Mouse (Mus musculus) kidney, postnatal 0 days (tissue): Measurements from ENCODE around the gene Kpna6. TPM values are rescaled to one million over a fixed set of nuclear protein-coding genes. Genes with fewer than 3 reads are reported as not detected.
A peak's percentile ranks its signal among the peaks of the same experiment; 100 is the strongest.

Experiments
- ATAC-seq: fragments of 200-750 bp; cut with Nextera tagmentation; replicated peaks from 2 replicates; pipeline ENCODE4 v1.8.0; 2017; ENCODE audit warnings: low read depth, moderate number of reproducible peaks, moderate TSS enrichment, moderate library complexity; ENCODE audit not compliant: low FRiP score
- DNase-seq: peaks from one replicate; pipeline ENCODE4 v3.0.0-alpha.2; 2016; ENCODE audit warnings: low spot score
- H3K27ac ChIP-seq: fragments of 300-500 bp; sonication (generic); 2 replicates; pipeline ENCODE4 v1.5.1; 2014; ENCODE audit warnings: mild to moderate bottlenecking
- H3K27me3 ChIP-seq: fragments of 300-500 bp; sonication (generic); 2 replicates; pipeline ENCODE4 v1.6.1; 2014; ENCODE audit warnings: low read length, mixed read lengths; ENCODE audit not compliant: insufficient read depth
- H3K36me3 ChIP-seq: fragments of 300-500 bp; sonication (generic); 2 replicates; pipeline ENCODE4 v1.6.1; 2014; ENCODE audit warnings: low read length, mixed read lengths; ENCODE audit not compliant: insufficient read depth
- H3K4me1 ChIP-seq: fragments of 300-500 bp; sonication (generic); replicated peaks from 2 replicates; pipeline ENCODE4 v1.6.1; 2014; ENCODE audit warnings: antibody characterized with exemption, low read length, mixed read lengths; ENCODE audit not compliant: insufficient read depth
- H3K4me2 ChIP-seq: fragments of 300-500 bp; sonication (generic); 2 replicates; pipeline ENCODE4 v1.6.1; 2014; ENCODE audit warnings: mild to moderate bottlenecking, low read length, moderate library complexity, mixed read lengths
- H3K4me3 ChIP-seq: fragments of 300-500 bp; sonication (generic); replicated peaks from 2 replicates; pipeline ENCODE4 v1.5.1; 2014; ENCODE audit warnings: low read depth, low read length
- H3K9ac ChIP-seq: fragments of 300-500 bp; sonication (generic); 2 replicates; pipeline ENCODE4 v1.6.1; 2014; ENCODE audit warnings: low read depth, low read length
- H3K9me3 ChIP-seq: fragments of 300-500 bp; sonication (generic); replicated peaks from 2 replicates; pipeline ENCODE4 v1.6.1; 2016; ENCODE audit warnings: low read length, inconsistent platforms, mixed read lengths
- CTCF ChIP-seq: IDR thresholded peaks from 2 replicates; pipeline ENCODE4 v1.5.1; 2016; ENCODE audit warnings: antibody characterized with exemption, low read depth, mild to moderate bottlenecking, moderate library complexity
- WGBS: fragments of 180-500 bp; shearing (Covaris S2); extraction: QIAGEN DNeasy Blood & Tissue Kit; methylation state at CpG from one replicate; pipeline ENCODE4 v1.1.7; 2014; 5-methylcytosine and 5-hydroxymethylcytosine counted together
- microRNA-seq: library from miRNA; unstranded; fragments of <30 nt; microRNA quantifications from one replicate; pipeline ENCODE4, GENCODE M21; 2016
- polyA plus RNA-seq: library from polyadenylated mRNA; unstranded; fragments of >200 nt; fragmentation: Nextera tagmentation; extraction: Ambion mirVana; gene quantifications from 2 replicates; pipeline ENCODE4 v1.2.1, GENCODE M21; 2015

Gene Kpna6
- polyA plus RNA-seq, 1 experiment from 2014 or later = 11.7 TPM

DNA sequence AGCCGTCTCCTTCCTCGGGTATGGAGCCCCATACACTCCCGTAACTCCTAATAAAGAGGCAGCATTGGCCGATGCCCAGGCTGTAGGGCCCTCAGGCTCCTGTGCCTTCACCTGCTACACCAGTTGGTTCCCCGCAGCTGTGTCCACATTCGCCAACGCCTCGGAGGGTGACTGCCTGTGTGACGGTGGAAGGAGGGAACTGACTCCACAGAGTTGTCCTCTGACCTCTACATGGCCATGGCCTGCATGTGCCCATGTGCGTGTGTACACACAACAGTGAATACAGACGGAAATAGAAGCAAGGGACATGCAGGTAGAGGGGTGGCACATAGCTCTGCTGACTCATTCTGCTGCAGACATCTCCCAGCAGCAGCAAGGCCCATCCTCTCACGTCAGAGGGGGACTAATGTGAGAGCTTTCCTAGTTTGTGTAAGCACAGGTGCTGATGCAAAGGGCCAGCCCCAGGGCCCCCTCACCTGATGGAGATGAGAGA lies 63.4 kb downstream of the Kpna6 start:
- no peaks in the 10 kb centered on the region for H3K9me3 ChIP-seq
- H3K4me2 ChIP-seq = no peak overlapping the region
- H3K4me3 ChIP-seq = no peak overlapping the region
- no peak overlapping the region for H3K9ac ChIP-seq
- H3K36me3 ChIP-seq = peaks cover 22% of the 10 kb centered on the region
- H3K27ac ChIP-seq = no peak overlapping the region
- H3K4me1 ChIP-seq = no peaks in the 10 kb centered on the region
- WGBS = 81% methylated on average over 12 of the region's 12 CpGs
- peak; percentile 8; the same call in 1 of the 2 replicates for ATAC-seq
- DNase-seq = no peak
- TF ChIP-seq CTCF = no peak
- no peaks in the 10 kb centered on the region for H3K27me3 ChIP-seq

DNA sequence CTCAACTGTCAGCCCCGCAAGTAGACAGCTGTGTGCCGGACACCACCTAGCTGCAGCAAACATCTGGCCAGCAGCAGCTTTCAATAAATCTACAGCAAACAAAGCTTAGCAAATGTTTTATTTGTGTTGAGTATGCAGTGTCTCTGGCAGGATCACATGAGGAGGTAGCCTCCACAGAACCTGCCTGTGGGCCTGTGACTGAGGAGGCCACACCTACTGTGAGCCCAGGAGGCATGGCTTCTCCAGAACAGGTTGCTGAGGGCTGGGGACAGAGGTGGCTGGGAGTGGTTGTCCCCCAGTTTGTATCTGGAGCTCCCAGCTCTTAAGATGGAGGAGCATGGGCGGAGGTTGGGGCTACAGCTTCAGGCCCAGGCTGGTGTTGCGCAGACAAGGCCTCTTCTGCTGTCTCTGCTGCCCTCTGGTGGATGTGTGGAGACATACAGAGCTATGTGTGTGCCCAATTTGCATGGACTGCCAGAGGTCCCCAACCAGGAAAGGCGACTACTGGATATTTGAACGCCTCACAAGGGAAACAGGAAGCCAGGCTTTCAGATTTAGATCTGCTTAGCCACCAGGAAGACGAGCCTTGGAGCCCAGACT lies 64.0 kb downstream of the Kpna6 start:
- Histone ChIP-seq H3K9me3 (no peaks in the 10 kb centered on the region), H3K4me2 (no peak overlapping the region), H3K9ac (no peak overlapping the region; the same call in 1 of the 2 replicates), H3K27me3 (no peaks in the 10 kb centered on the region), H3K4me1 (no peaks in the 10 kb centered on the region), H3K4me3 (no peak overlapping the region), H3K27ac (no peak overlapping the region), H3K36me3 (peaks cover 27% of the 10 kb centered on the region)
- ATAC-seq (peak; percentile 74), DNase-seq (peak; percentile 94)
- peak; percentile 95 for TF ChIP-seq CTCF
- WGBS = 36% methylated on average over 7 of the region's 7 CpGs

DNA sequence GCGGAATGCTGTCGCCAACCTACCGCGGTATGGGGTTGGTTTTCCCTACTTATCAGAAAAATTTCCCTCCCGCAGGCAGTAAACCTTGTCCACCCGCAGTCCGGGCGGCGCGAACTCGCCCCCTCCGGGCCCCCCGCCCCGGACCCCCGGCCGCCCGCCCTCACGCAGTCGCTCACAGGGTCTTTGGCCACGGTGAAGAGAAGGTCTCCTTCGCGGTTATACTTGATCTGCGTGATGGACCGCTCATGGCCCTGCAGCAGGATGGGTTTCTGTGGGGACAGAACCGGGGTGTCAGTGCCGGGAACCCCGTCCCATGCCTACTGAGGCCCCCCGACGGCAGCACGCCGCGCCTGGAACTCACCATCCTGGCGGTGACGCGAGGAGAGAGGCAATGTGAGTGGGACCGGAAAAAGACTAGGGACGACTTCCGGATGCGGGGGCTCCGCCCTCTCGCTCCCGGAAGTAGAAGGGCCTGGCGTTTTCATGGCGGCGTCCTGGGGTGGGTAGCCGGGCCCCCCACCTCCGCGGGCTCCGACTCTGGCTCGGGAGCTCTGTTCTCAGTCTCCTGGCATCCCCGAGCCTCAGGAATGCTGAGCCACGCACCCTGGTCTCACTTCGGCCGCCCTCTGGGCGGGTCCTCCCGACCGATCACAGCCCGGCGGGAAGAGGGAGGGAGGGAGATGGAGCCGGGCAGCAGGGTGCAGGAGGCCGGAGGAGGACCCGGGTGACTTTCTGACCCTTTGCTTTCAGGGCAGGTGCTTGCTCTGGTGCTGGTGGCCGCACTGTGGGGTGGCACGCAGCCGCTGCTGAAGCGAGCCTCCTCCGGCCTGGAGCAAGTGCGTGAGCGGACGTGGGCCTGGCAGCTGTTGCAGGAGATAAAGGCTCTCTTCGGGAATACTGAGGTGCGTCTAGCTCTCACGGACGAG lies 72.1 kb downstream of the Kpna6 start, which contains the start of the genes Eif3i and Tmem234:
TSS of gene Eif3i (minus strand) at position 416 of the 926 bp plus-strand sequence.
TSS of gene Tmem234 (plus strand) at position 436 of the 926 bp plus-strand sequence.
- DNase-seq (peak; percentile 94), ATAC-seq (peak; percentile 74)
- peaks cover 16% of the 10 kb centered on the region for H3K4me1 ChIP-seq
- peak within 1 kb of the TSS; percentile 95 for H3K9ac ChIP-seq
- no peaks in the 10 kb centered on the region for H3K27me3 ChIP-seq
- H3K4me3 ChIP-seq = peak within 1 kb of the TSS; percentile 98
- peak; percentile 23; the same call in 1 of the 2 replicates for TF ChIP-seq CTCF
- H3K4me2 ChIP-seq = peak within 1 kb of the TSS; percentile 89
- WGBS = under 1% methylated on average over 73 of the region's 74 CpGs
- H3K27ac ChIP-seq = peak within 1 kb of the TSS; percentile 74
- no peaks in the 10 kb centered on the region for H3K9me3 ChIP-seq
- peaks cover 16% of the 10 kb centered on the region for H3K36me3 ChIP-seq

Small RNA genes within 50 kb of the gene (microRNA-seq; reads per million reads assigned to microRNA genes)
- gene Mir7016 = 1.4 reads per million

Other genes starting within 250 kb of the Kpna6 start
- 3.7 and 3.8 TPM in 2 replicates for gene Zbtb8b, start 231.9 kb downstream of the Kpna6 start, polyA plus RNA-seq
- 25.6 and 27.8 TPM in 2 replicates for gene Bsdc1, start 211.2 kb downstream of the Kpna6 start, polyA plus RNA-seq
- gene Tssk3, start 181.7 kb downstream of the Kpna6 start, polyA plus RNA-seq = 0.10 TPM in 1 of 2 replicates, not detected in the other
- 0.37 and 0.78 TPM in 2 replicates for gene Fam229a, start 181.6 kb downstream of the Kpna6 start, polyA plus RNA-seq
- gene Marcksl1, start 159.2 kb downstream of the Kpna6 start, polyA plus RNA-seq = 613 and 625 TPM in 2 replicates
- 170 and 196 TPM in 2 replicates for gene Hdac1, start 130.1 kb downstream of the Kpna6 start, polyA plus RNA-seq
- gene Lck, start 99.1 kb downstream of the Kpna6 start, polyA plus RNA-seq = 8.8 and 9.1 TPM in 2 replicates
- gene Fam167b, start 94.2 kb downstream of the Kpna6 start, polyA plus RNA-seq = 39.9 and 40.3 TPM in 2 replicates
- 284 and 298 TPM in 2 replicates for gene Eif3i, start 72.1 kb downstream of the Kpna6 start, polyA plus RNA-seq
- 188 and 197 TPM in 2 replicates for gene Tmem234, start 72.1 kb downstream of the Kpna6 start, polyA plus RNA-seq
- gene Dcdc2b, start 58.5 kb downstream of the Kpna6 start, polyA plus RNA-seq = 1.9 and 2.3 TPM in 2 replicates
- gene Iqcc, start 53.7 kb downstream of the Kpna6 start, polyA plus RNA-seq = 30.2 and 31.6 TPM in 2 replicates
- 64.8 and 69.5 TPM in 2 replicates for gene Ccdc28b, start 48.8 kb downstream of the Kpna6 start, polyA plus RNA-seq
- gene Txlna, start 31.7 kb downstream of the Kpna6 start, polyA plus RNA-seq = 42.9 and 50.3 TPM in 2 replicates
- gene Tmem39b, start 24.1 kb upstream of the Kpna6 start, polyA plus RNA-seq = 12.4 and 12.9 TPM in 2 replicates
- gene Khdrbs1, start 69.5 kb upstream of the Kpna6 start, polyA plus RNA-seq = 86.4 and 90.6 TPM in 2 replicates
- 383 and 402 TPM in 2 replicates for gene Ptp4a2, start 138.5 kb upstream of the Kpna6 start, polyA plus RNA-seq